Mouse (Mus musculus): ENCODE results near the gene Spg11. TPM values are rescaled to one million over a fixed set of nuclear protein-coding genes. Genes with fewer than 3 reads are reported as not detected.

Spg11 gene
- polyA plus RNA-seq, 2 experiments = 8.7 to 11.4 TPM

GRCm38 (mm10) chr2:122011441-122011840 is 106.7 kb downstream of the Spg11 start:
- H3K4me2 ChIP-seq (replicated peaks; ENCODE audit: low read depth, low read length, severe bottlenecking) = no peak overlapping the region
- DNase-seq (ENCODE audit: low spot score) = no peak

GRCm38 (mm10) chr2:122008832-122009231 is 109.4 kb downstream of the Spg11 start:
- no peak for DNase-seq (ENCODE audit: low spot score)
- H3K4me1 ChIP-seq (ENCODE audit: control insufficient read depth, insufficient read depth, low read length) = no peaks in the 10 kb centered on the region
- no peak overlapping the region for H3K9ac ChIP-seq (ENCODE audit: low read depth, low read length, severe bottlenecking)
- no peak for TF ChIP-seq POLR2A (IDR thresholded peaks at IDR 0.05; ENCODE audit: borderline replicate concordance, extremely low read depth, insufficient read depth, insufficient read length)
- ATAC-seq (ENCODE audit: low FRiP score, low read depth) = no peak
- no peak overlapping the region for H3K27ac ChIP-seq (replicated peaks; ENCODE audit: low read depth, low read length)
- H3K27me3 ChIP-seq (ENCODE audit: control insufficient read depth, insufficient read depth, low read length) = no peaks in the 10 kb centered on the region
- WGBS = 30% methylated on average over 3 of the region's 3 CpGs
- H3K4me3 ChIP-seq (replicated peaks; ENCODE audit: low read length) = no peak overlapping the region
- no peak overlapping the region for H3K4me2 ChIP-seq (replicated peaks; ENCODE audit: low read depth, low read length, severe bottlenecking)
- H3K9me3 ChIP-seq (ENCODE audit: control insufficient read depth, low read length) = no peaks in the 10 kb centered on the region
- H3K36me3 ChIP-seq (ENCODE audit: control insufficient read depth, insufficient read depth, low read length) = peaks cover 40% of the 10 kb centered on the region

More at GRCm38 (mm10) chr2:122011441-122011840, 106.7 kb downstream of the Spg11 start:
- 61% methylated on average over 7 of the region's 7 CpGs for WGBS
- ATAC-seq (ENCODE audit: low FRiP score, low read depth) = no peak
- Histone ChIP-seq H3K4me3 (replicated peaks; ENCODE audit: low read length) (no peak overlapping the region), H3K36me3 (ENCODE audit: control insufficient read depth, insufficient read depth, low read length) (peaks cover 39% of the 10 kb centered on the region), H3K4me1 (ENCODE audit: control insufficient read depth, insufficient read depth, low read length) (no peaks in the 10 kb centered on the region), H3K9me3 (ENCODE audit: control insufficient read depth, low read length) (no peaks in the 10 kb centered on the region), H3K27ac (replicated peaks; ENCODE audit: low read depth, low read length) (no peak overlapping the region), H3K27me3 (ENCODE audit: control insufficient read depth, insufficient read depth, low read length) (no peaks in the 10 kb centered on the region), H3K9ac (ENCODE audit: low read depth, low read length, severe bottlenecking) (no peak overlapping the region)
- no peak for TF ChIP-seq POLR2A (IDR thresholded peaks at IDR 0.05; ENCODE audit: borderline replicate concordance, extremely low read depth, insufficient read depth, insufficient read length)

Small RNA genes lying within 50 kb of the gene (microRNA-seq; reads per million reads assigned to microRNA genes)
- gene Gm47314 = not detected

Other genes starting within 250 kb of the Spg11 start
- 30.0 and 33.0 TPM in 2 replicates for gene Ctdspl2, start 162.4 kb downstream of the Spg11 start, polyA plus RNA-seq (2012; rRNA removed)
- 51.2 and 61.9 TPM in 2 replicates for gene Ctdspl2, start 162.4 kb downstream of the Spg11 start, polyA plus RNA-seq (2014; fragmentation: Nextera tagmentation; extraction: Ambion mirVana)
- gene Mageb3, start 162.3 kb downstream of the Spg11 start, polyA plus RNA-seq (2012; rRNA removed) = 0.18 and 0.19 TPM in 2 replicates
- gene Mageb3, start 162.3 kb downstream of the Spg11 start, polyA plus RNA-seq (2014; fragmentation: Nextera tagmentation; extraction: Ambion mirVana) = 0.11 and 0.36 TPM in 2 replicates
- gene Eif3j1, start 89.8 kb downstream of the Spg11 start, polyA plus RNA-seq (2012; rRNA removed) = 13.7 and 17.9 TPM in 2 replicates
- 11.0 and 12.1 TPM in 2 replicates for gene Eif3j1, start 89.8 kb downstream of the Spg11 start, polyA plus RNA-seq (2014; fragmentation: Nextera tagmentation; extraction: Ambion mirVana)
- 125 and 145 TPM in 2 replicates for gene B2m, start 29.3 kb upstream of the Spg11 start, polyA plus RNA-seq (2012; rRNA removed)
- gene B2m, start 29.3 kb upstream of the Spg11 start, polyA plus RNA-seq (2014; fragmentation: Nextera tagmentation; extraction: Ambion mirVana) = 298 and 308 TPM in 2 replicates
- gene Trim69, start 42.3 kb upstream of the Spg11 start, polyA plus RNA-seq (2012; rRNA removed) = 0.08 and 0.17 TPM in 2 replicates
- not detected in 2 replicates for gene Trim69, start 42.3 kb upstream of the Spg11 start, polyA plus RNA-seq (2014; fragmentation: Nextera tagmentation; extraction: Ambion mirVana)
- gene Patl2, start 67.8 kb upstream of the Spg11 start, polyA plus RNA-seq (2012; rRNA removed) = 0.03 and 0.04 TPM in 2 replicates
- 0.17 TPM in 1 of 2 replicates, not detected in the other for gene Patl2, start 67.8 kb upstream of the Spg11 start, polyA plus RNA-seq (2014; fragmentation: Nextera tagmentation; extraction: Ambion mirVana)
- gene Terb2, start 67.9 kb upstream of the Spg11 start, polyA plus RNA-seq (2012; rRNA removed) = not detected in 2 replicates
- not detected in 2 replicates for gene Terb2, start 67.9 kb upstream of the Spg11 start, polyA plus RNA-seq (2014; fragmentation: Nextera tagmentation; extraction: Ambion mirVana)
- gene Sord, start 116.4 kb upstream of the Spg11 start, polyA plus RNA-seq (2012; rRNA removed) = 14.8 and 17.6 TPM in 2 replicates
- gene Sord, start 116.4 kb upstream of the Spg11 start, polyA plus RNA-seq (2014; fragmentation: Nextera tagmentation; extraction: Ambion mirVana) = 30.8 and 38.9 TPM in 2 replicates
- gene Duox2, start 180.1 kb upstream of the Spg11 start, polyA plus RNA-seq (2012; rRNA removed) = 0.16 and 0.27 TPM in 2 replicates
- gene Duox2, start 180.1 kb upstream of the Spg11 start, polyA plus RNA-seq (2014; fragmentation: Nextera tagmentation; extraction: Ambion mirVana) = 0.08 and 0.54 TPM in 2 replicates
- 0.41 and 0.61 TPM in 2 replicates for gene Duoxa2, start 180.5 kb upstream of the Spg11 start, polyA plus RNA-seq (2012; rRNA removed)
- 0.18 and 0.72 TPM in 2 replicates for gene Duoxa2, start 180.5 kb upstream of the Spg11 start, polyA plus RNA-seq (2014; fragmentation: Nextera tagmentation; extraction: Ambion mirVana)
- 6.9 and 9.1 TPM in 2 replicates for gene Duoxa1, start 195.3 kb upstream of the Spg11 start, polyA plus RNA-seq (2012; rRNA removed)
- 7.9 and 10.3 TPM in 2 replicates for gene Duoxa1, start 195.3 kb upstream of the Spg11 start, polyA plus RNA-seq (2014; fragmentation: Nextera tagmentation; extraction: Ambion mirVana)
- 1.2 and 1.5 TPM in 2 replicates for gene Duox1, start 197.3 kb upstream of the Spg11 start, polyA plus RNA-seq (2012; rRNA removed)
- 1.2 and 1.6 TPM in 2 replicates for gene Duox1, start 197.3 kb upstream of the Spg11 start, polyA plus RNA-seq (2014; fragmentation: Nextera tagmentation; extraction: Ambion mirVana)